Mouse (Mus musculus): Measurements from ENCODE around the gene Itgav. TPM values are rescaled to one million over a fixed set of nuclear protein-coding genes. Genes with fewer than 3 reads are reported as not detected.
A peak's percentile ranks its signal among the peaks of the same experiment; 100 is the strongest.
"Not testable (repeated sequence)": the region's sequence is repeated elsewhere in the genome, so short reads cannot be mapped to it uniquely, and the experiment has no call there.

The Itgav gene
- total RNA-seq, 2 experiments from 2014 or later: 39.0 to 41.1 TPM

- peak; percentile 28 to 43 for DNase-seq
Observed at GRCm38 (mm10) chr2:83709896-83710524, 14.2 kb upstream of the Itgav start.

GRCm38 (mm10) chr2:83713281-83713680 is 10.9 kb upstream of the Itgav start:
- DNase-seq: not testable (repeated sequence)

- no peak for DNase-seq
Observed at GRCm38 (mm10) chr2:83713946-83714345, 10.3 kb upstream of the Itgav start.

GRCm38 (mm10) chr2:83714783-83715182 is 9.4 kb upstream of the Itgav start:
- peak; percentile 82 to 92 for DNase-seq

GRCm38 (mm10) chr2:83718341-83718740 is 5.9 kb upstream of the Itgav start:
- no peak for DNase-seq

- DNase-seq: no peak
Observed at GRCm38 (mm10) chr2:83721635-83722034, 2.6 kb upstream of the Itgav start.

- no peak for DNase-seq
Observed at GRCm38 (mm10) chr2:83722936-83723335, 1.3 kb upstream of the Itgav start.

GRCm38 (mm10) chr2:83723346-83723745 is 851 bp upstream of the Itgav start:
- no peak for DNase-seq

- peak; percentile 62 to 79 for DNase-seq
Observed at GRCm38 (mm10) chr2:83724827-83725730, 882 bp downstream of the Itgav start.

- DNase-seq: no peak
Observed at GRCm38 (mm10) chr2:83725796-83726195, 1.6 kb downstream of the Itgav start.

GRCm38 (mm10) chr2:83728238-83728682 is 4.1 kb downstream of the Itgav start:
- DNase-seq: peak; percentile 38 to 53

- peak; percentile 93 for DNase-seq
Observed at GRCm38 (mm10) chr2:83729339-83729738, 5.1 kb downstream of the Itgav start.

GRCm38 (mm10) chr2:83732896-83733295 is 8.7 kb downstream of the Itgav start:
- no peak for DNase-seq

- DNase-seq: no peak
Observed at GRCm38 (mm10) chr2:83733981-83734393, 9.8 kb downstream of the Itgav start.

GRCm38 (mm10) chr2:83735276-83735675 is 11.1 kb downstream of the Itgav start:
- DNase-seq: no peak

- no peak for DNase-seq
Observed at GRCm38 (mm10) chr2:83736836-83737235, 12.6 kb downstream of the Itgav start.

GRCm38 (mm10) chr2:83738586-83739251 is 14.5 kb downstream of the Itgav start:
- DNase-seq: no peak

GRCm38 (mm10) chr2:83739461-83740124 is 15.4 kb downstream of the Itgav start:
- no peak for DNase-seq

- no peak for DNase-seq
Observed at GRCm38 (mm10) chr2:83740601-83741031, 16.4 kb downstream of the Itgav start.

GRCm38 (mm10) chr2:83742210-83742609 is 18.0 kb downstream of the Itgav start:
- DNase-seq: peak; percentile 34 to 48

- DNase-seq: no peak
Observed at GRCm38 (mm10) chr2:83742836-83743235, 18.6 kb downstream of the Itgav start.
